Mouse (Mus musculus): ENCODE measurements around the gene H2-DMb2.
A peak's percentile ranks its signal among the peaks of the same experiment; 100 is the strongest.
"Not testable (repeated sequence)": the region's sequence is repeated elsewhere in the genome, so short reads cannot be mapped to it uniquely, and the experiment has no call there.

The H2-DMb2 gene

DNA sequence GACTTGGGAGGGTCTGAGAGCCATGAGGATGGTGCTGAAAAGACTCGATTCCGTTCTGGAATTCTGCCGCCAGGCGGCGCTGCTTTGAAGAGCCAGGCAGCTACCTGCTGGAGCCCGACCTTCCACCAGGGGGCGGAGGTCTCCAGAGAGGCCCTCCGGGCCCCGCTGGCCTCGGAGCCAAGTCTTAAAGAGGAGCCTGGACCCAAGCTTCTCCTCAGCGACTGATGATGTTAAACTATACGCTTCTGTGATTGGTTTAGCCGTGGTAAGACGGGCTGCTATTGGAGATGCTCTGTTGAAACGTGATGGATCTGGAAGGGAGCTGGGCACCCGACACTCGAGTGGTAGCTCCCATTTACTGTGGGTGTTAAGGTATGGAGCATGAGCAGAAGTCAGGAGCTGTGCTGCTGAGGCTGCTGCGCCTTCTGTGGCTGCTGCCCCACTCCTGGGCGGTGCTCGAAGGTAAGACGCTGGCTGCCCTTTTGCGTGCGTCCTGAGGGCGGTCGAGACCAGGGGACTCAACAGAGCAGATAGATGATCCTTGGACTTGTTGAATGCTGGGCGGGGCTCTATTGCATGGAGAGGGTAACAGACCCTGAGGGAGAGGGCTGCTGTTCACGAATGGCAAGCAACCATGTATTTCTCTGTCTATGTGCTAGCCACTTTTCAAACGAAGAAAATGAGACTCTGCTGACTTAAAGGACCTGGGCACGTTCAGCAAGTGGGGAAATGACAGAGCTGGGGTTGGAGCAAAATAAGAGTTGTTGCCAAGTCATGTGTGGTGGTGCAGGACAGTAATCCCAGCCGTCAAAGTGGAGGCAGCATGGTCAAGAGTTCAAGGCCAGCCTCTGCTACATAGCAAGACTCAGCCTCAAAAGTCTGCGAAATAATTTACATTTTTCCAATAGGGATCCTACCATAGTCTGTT is 7.5 kb upstream of the H2-DMb2 start:
- Histone ChIP-seq H3K27me3 (ENCODE audit: insufficient read depth, low read length) (peaks cover 52% of the 10 kb centered on the region), H3K4me1 (replicated peaks; ENCODE audit: low read depth, low read length) (peaks cover 55% of the 10 kb centered on the region), H3K4me3 (replicated peaks; ENCODE audit: low read length) (peak overlapping the region; percentile 76), H3K36me3 (ENCODE audit: insufficient read depth, low read length) (no peaks in the 10 kb centered on the region), H3K9me3 (ENCODE audit: low read length) (no peaks in the 10 kb centered on the region)
- peak; percentile 100 for TF ChIP-seq CTCF (conservative IDR thresholded peaks at IDR 0.05; ENCODE audit: low read length)
- TF ChIP-seq POU5F1 (IDR thresholded peaks at IDR 0.05; ENCODE audit: borderline replicate concordance, low read length) = no peak
- no peak for TF ChIP-seq NANOG (IDR thresholded peaks at IDR 0.05; ENCODE audit: borderline replicate concordance, low read length)

DNA sequence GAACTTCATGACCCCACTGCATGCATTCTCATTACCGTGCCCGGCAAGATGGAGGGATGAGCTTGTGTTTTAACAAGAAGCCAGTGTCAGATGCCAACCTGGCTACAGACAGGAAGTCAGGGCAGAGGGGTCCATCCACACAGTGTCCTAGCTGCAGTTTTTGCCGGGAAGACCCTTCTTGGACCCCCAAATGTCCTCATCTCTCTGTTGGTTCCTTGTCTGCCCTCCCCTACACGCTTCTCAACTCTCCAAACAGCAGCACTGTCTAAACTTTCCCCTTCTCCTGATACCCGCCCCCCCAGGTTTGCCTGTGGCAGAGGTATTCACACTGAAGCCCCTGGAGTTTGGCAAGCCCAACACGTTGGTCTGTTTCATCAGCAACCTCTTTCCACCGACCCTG is 5.5 kb upstream of the H2-DMb2 start:
- Histone ChIP-seq H3K4me1 (replicated peaks; ENCODE audit: low read depth, low read length) (peaks cover 55% of the 10 kb centered on the region), H3K36me3 (ENCODE audit: insufficient read depth, low read length) (no peaks in the 10 kb centered on the region), H3K27me3 (ENCODE audit: insufficient read depth, low read length) (peaks cover 58% of the 10 kb centered on the region), H3K4me3 (replicated peaks; ENCODE audit: low read length) (no peak overlapping the region), H3K9me3 (ENCODE audit: low read length) (no peaks in the 10 kb centered on the region)
- TF ChIP-seq POU5F1 (IDR thresholded peaks at IDR 0.05; ENCODE audit: borderline replicate concordance, low read length) (no peak), NANOG (IDR thresholded peaks at IDR 0.05; ENCODE audit: borderline replicate concordance, low read length) (no peak), CTCF (conservative IDR thresholded peaks at IDR 0.05; ENCODE audit: low read length) (no peak)

DNA sequence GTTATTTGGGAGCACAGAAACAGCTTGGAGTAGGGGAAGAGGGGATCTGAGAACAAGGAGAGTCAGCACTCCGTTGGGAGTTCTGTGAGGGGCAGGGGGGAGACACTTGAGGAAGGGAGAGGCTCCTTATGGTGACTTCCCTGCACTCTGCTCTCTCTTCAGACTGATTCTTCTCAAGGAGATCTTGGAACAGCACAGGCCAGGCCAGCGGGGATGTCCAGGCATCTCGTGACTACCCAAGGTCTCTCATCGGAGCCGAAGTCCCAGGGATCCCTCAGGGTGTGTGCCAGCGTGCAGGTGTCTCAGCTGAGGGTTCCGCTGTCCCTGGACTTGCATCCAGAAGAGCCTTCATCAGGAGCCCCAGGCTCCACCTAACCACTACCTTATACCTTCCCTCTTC is 4.5 kb upstream of the H2-DMb2 start:
- no peak for TF ChIP-seq NANOG (IDR thresholded peaks at IDR 0.05; ENCODE audit: borderline replicate concordance, low read length)
- TF ChIP-seq POU5F1 (IDR thresholded peaks at IDR 0.05; ENCODE audit: borderline replicate concordance, low read length) = no peak
- no peak for TF ChIP-seq CTCF (conservative IDR thresholded peaks at IDR 0.05; ENCODE audit: low read length)
- Histone ChIP-seq H3K4me3 (replicated peaks; ENCODE audit: low read length) (0 out of 2 replicates have a peak overlapping the region, but pooled peaks have one; percentile 49), H3K4me1 (replicated peaks; ENCODE audit: low read depth, low read length) (peaks cover 59% of the 10 kb centered on the region), H3K9me3 (ENCODE audit: low read length) (no peaks in the 10 kb centered on the region), H3K36me3 (ENCODE audit: insufficient read depth, low read length) (no peaks in the 10 kb centered on the region), H3K27me3 (ENCODE audit: insufficient read depth, low read length) (peaks cover 58% of the 10 kb centered on the region)

DNA sequence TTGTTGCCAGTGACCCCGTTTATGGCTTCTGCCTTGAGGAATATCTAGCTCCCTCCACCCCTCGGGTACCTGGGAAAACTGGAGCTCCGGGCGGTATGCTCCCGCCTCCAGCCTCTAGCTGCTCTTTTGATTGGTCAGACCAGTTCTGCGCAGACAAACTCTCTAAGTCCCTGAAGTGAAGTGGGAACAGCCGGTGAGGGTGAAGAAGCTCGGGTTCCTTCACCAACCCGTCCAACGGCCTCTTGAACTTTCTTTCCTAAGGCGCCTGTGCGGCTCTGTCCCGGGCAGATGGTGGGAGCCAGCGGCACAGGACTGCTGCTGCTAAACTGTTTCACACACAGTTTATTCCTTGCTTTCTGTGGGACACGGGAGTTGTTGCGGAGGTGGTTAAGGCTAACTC is 3.7 kb upstream of the H2-DMb2 start:
- no peaks in the 10 kb centered on the region for H3K36me3 ChIP-seq (ENCODE audit: insufficient read depth, low read length)
- H3K4me3 ChIP-seq (replicated peaks; ENCODE audit: low read length) = peak overlapping the region; percentile 49; the same call in 1 of the 2 replicates
- peaks cover 58% of the 10 kb centered on the region for H3K27me3 ChIP-seq (ENCODE audit: insufficient read depth, low read length)
- no peak for TF ChIP-seq NANOG (IDR thresholded peaks at IDR 0.05; ENCODE audit: borderline replicate concordance, low read length)
- TF ChIP-seq POU5F1 (IDR thresholded peaks at IDR 0.05; ENCODE audit: borderline replicate concordance, low read length) = no peak
- no peak for TF ChIP-seq CTCF (conservative IDR thresholded peaks at IDR 0.05; ENCODE audit: low read length)
- H3K4me1 ChIP-seq (replicated peaks; ENCODE audit: low read depth, low read length) = peaks cover 57% of the 10 kb centered on the region
- no peaks in the 10 kb centered on the region for H3K9me3 ChIP-seq (ENCODE audit: low read length)

DNA sequence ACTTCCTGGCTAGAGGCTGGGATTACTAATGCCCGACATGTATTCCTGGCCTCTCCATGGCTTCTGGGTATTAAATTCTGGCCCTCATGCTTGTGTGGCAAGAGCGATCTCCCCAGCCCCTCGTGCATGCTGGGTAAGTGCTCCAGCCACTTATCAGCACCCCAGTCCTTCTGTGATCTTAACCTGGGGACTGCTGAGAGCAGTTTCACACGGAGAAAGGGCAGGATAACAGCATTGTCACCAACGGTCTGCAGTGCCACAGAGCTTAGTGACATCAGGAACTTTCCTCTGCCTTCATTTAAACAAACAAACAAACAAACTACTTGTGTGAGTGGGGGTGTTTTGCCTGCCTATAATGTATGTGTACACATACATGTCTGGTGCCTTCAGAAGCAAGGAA is 2.9 kb upstream of the H2-DMb2 start:
- TF ChIP-seq NANOG (IDR thresholded peaks at IDR 0.05; ENCODE audit: borderline replicate concordance, low read length) (no peak), CTCF (conservative IDR thresholded peaks at IDR 0.05; ENCODE audit: low read length) (no peak), POU5F1 (IDR thresholded peaks at IDR 0.05; ENCODE audit: borderline replicate concordance, low read length) (no peak)
- peaks cover 61% of the 10 kb centered on the region for H3K27me3 ChIP-seq (ENCODE audit: insufficient read depth, low read length)
- H3K4me1 ChIP-seq (replicated peaks; ENCODE audit: low read depth, low read length) = peaks cover 53% of the 10 kb centered on the region
- no peak overlapping the region for H3K4me3 ChIP-seq (replicated peaks; ENCODE audit: low read length)
- no peaks in the 10 kb centered on the region for H3K36me3 ChIP-seq (ENCODE audit: insufficient read depth, low read length)
- no peaks in the 10 kb centered on the region for H3K9me3 ChIP-seq (ENCODE audit: low read length)

DNA sequence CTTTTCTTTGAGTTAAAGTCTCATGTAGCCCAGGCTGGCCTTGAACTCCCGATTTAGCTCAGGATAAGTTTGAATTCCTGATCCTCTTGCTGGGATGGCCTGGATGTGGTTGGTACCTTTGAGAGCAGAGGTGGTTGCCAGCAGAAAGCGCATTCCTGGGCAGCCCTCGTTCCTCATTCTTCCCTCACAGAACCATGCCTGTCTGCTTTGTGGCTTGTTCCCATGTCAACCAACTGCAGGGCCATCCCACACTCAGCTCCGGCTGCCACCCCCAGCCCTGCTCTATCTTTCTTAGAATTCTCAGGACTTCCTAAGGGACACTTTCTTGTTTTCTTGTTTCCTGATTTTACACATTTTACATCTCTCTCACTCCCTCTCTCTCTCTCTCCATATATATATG is 1.7 kb upstream of the H2-DMb2 start:
- TF ChIP-seq POU5F1 (IDR thresholded peaks at IDR 0.05; ENCODE audit: borderline replicate concordance, low read length) = no peak
- TF ChIP-seq NANOG (IDR thresholded peaks at IDR 0.05; ENCODE audit: borderline replicate concordance, low read length) = no peak
- TF ChIP-seq CTCF (conservative IDR thresholded peaks at IDR 0.05; ENCODE audit: low read length) = no peak

DNA sequence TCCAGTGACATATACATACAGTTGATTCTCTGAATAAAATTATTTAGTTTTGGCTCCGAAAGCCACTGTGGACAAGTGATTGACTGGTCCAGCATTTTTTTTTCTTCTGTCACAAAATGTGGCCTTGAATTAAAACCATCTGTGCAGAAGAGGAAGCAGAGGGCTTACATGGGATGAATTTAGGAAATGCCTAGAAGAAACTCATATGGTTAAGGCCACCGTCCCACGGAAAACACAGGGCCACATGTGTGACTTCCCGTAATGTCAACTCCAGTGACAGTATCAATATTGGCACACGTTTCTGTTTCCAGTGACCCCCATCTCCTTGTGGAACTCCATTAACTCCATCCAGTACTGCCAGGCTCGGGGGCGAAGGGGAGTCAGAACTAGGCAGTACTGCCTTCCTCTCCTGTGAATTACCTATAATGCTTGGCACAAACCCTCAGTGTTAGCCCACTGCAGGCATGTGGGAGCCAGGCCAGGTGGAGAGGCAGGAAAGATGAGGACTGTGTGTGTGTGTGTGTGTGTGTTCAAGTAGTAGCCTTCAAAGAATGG is 574 bp upstream of the H2-DMb2 start:
- Histone ChIP-seq H3K4me1 (replicated peaks; ENCODE audit: low read depth, low read length) (peaks cover 32% of the 10 kb centered on the region), H3K27me3 (ENCODE audit: insufficient read depth, low read length) (peaks cover 43% of the 10 kb centered on the region), H3K9me3 (ENCODE audit: low read length) (no peaks in the 10 kb centered on the region), H3K36me3 (ENCODE audit: insufficient read depth, low read length) (no peaks in the 10 kb centered on the region), H3K4me3 (replicated peaks; ENCODE audit: low read length) (no peak overlapping the region)
- TF ChIP-seq CTCF (conservative IDR thresholded peaks at IDR 0.05; ENCODE audit: low read length) = no peak
- TF ChIP-seq POU5F1 (IDR thresholded peaks at IDR 0.05; ENCODE audit: borderline replicate concordance, low read length) = no peak
- TF ChIP-seq NANOG (IDR thresholded peaks at IDR 0.05; ENCODE audit: borderline replicate concordance, low read length) = no peak

More for the DNA sequence above, 1.7 kb upstream of the H2-DMb2 start:
- H3K36me3 ChIP-seq (ENCODE audit: insufficient read depth, low read length) = no peaks in the 10 kb centered on the region
- H3K27me3 ChIP-seq (ENCODE audit: insufficient read depth, low read length) = peaks cover 54% of the 10 kb centered on the region
- H3K4me3 ChIP-seq (replicated peaks; ENCODE audit: low read length) = no peak overlapping the region
- H3K4me1 ChIP-seq (replicated peaks; ENCODE audit: low read depth, low read length) = peaks cover 43% of the 10 kb centered on the region
- no peaks in the 10 kb centered on the region for H3K9me3 ChIP-seq (ENCODE audit: low read length)

DNA sequence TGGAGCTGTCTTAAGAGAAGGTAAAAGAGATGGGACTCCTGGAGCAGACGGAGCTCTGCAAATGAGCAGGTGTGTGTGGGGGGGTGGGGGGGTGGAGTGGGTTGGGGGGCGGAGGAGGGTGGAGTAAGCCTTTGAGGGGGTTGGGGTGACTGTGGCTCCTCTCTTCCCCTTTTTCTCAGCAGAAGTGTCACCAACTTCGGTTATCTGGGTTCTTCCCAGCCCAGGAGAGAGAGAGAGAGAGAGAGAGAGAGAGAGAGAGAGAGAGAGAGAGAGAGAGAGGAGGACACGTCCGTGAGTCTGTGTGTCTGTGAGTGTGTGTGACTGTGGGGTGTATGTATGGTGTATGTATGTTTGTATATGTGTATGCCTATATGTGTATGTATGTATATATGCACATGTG is 354 bp downstream of the H2-DMb2 start:
- TF ChIP-seq NANOG (IDR thresholded peaks at IDR 0.05; ENCODE audit: borderline replicate concordance, low read length) (no peak), CTCF (conservative IDR thresholded peaks at IDR 0.05; ENCODE audit: low read length) (no peak), POU5F1 (IDR thresholded peaks at IDR 0.05; ENCODE audit: borderline replicate concordance, low read length) (no peak)
- peaks cover 35% of the 10 kb centered on the region for H3K27me3 ChIP-seq (ENCODE audit: insufficient read depth, low read length)
- H3K4me1 ChIP-seq (replicated peaks; ENCODE audit: low read depth, low read length) = peaks cover 23% of the 10 kb centered on the region
- no peaks in the 10 kb centered on the region for H3K9me3 ChIP-seq (ENCODE audit: low read length)
- no peak overlapping the region for H3K4me3 ChIP-seq (replicated peaks; ENCODE audit: low read length)
- H3K36me3 ChIP-seq (ENCODE audit: insufficient read depth, low read length) = no peaks in the 10 kb centered on the region

DNA sequence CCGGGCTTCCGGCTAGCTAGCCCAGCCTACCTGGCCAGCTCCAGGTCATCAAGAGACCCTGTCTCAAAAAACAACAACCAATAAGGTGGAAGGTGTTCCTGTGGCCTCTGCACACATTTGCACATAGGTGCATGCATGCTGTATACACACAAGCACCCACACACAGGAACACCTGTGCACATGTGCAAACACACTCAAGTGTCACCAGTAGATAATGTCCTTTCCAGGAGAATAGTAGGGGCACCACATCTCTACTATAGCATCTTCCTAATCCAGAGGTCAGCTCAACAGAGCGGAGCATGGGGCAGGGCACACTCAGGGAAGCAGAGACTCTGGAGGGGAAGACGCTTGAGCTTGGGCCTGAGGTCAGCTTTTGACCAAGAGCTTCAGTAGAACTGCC is 1.1 kb downstream of the H2-DMb2 start:
- H3K36me3 ChIP-seq (ENCODE audit: insufficient read depth, low read length); H3K4me3 ChIP-seq (replicated peaks; ENCODE audit: low read length); H3K9me3 ChIP-seq (ENCODE audit: low read length): not testable (repeated sequence)
- Histone ChIP-seq H3K27me3 (ENCODE audit: insufficient read depth, low read length) (peaks cover 28% of the 10 kb centered on the region), H3K4me1 (replicated peaks; ENCODE audit: low read depth, low read length) (peaks cover 15% of the 10 kb centered on the region)
